Mouse (Mus musculus): Measurements from ENCODE around the gene Larp6.

DNA sequence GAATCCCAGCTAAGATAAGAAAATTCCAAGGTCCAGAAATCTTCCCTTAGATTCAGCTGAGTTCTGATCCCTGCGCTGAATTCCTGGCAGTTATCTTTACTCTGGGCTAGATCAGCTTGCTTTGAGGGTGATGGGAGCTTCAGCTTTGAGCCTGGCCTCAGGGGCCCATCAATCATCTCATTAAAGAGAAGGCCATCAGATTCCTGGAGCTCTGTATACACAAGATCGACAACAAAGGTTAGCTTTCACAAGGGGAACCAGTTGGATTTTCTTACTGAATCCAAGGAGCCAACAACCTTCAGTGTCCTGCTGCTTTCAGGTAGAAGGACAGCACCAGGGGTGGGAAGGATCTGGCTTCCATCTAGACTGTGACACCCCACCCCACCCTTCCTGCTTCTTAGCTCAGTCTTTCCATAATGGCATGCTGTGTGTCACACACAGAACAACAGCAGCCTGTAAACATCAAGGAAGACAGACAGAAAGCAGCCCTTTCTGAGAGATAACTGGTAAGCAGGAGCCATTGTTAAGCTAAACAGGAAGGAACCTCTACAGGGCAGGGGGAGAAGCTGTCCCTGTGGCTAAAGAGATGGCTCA, 74.8 kb downstream of the Larp6 start:
- TF ChIP-seq CTCF (IDR thresholded peaks at IDR 0.05; ENCODE audit: low read depth, low read length) (no peak), EP300 (IDR thresholded peaks at IDR 0.05; ENCODE audit: insufficient read depth, low read depth, low read length) (peak; percentile 28; the same call in 1 of the 2 replicates)
